Mouse (Mus musculus) activated CD4-positive, CD25-positive, alpha-beta regulatory T cell, adult 4 months (primary cell): ENCODE measurements around the gene Gm15128. TPM values are rescaled to one million over a fixed set of nuclear protein-coding genes. Genes with fewer than 3 reads are reported as not detected.
"Not testable (repeated sequence)": the region's sequence is repeated elsewhere in the genome, so short reads cannot be mapped to it uniquely, and the experiment has no call there.

Experiments used
- ATAC-seq: one replicate; pipeline ENCODE4 v1.8.0; 2017
- polyA plus RNA-seq, 2 experiments: library from polyadenylated mRNA; unstranded; fragments of 100-300 nt; shearing (Covaris generic); gene quantifications; one replicate each; pipeline ENCODE4 v1.2.1; 2017

Gene Gm15128
- polyA plus RNA-seq = not detected

GRCm38 (mm10) chrX:147765691-147766090 is at the start of gene Gm15128:
Gene Gm15128, plus strand, starts transcription at chrX:147765991.
- ATAC-seq = not testable (repeated sequence)

Other genes starting within 250 kb of the Gm15128 start
- not detected for gene Lrch2, start 211.9 kb upstream of the Gm15128 start, polyA plus RNA-seq
- not detected for gene Gm15080, start 227.0 kb downstream of the Gm15128 start, polyA plus RNA-seq